Mouse (Mus musculus): ENCODE data around the gene Ppard. TPM values are rescaled to one million over a fixed set of nuclear protein-coding genes. Genes with fewer than 3 reads are reported as not detected.

Gene Ppard
- polyA plus RNA-seq, 1 experiment: 6.6 TPM

- H3K9me3 ChIP-seq (ENCODE audit: control insufficient read depth, low read length): no peaks in the 10 kb centered on the region
- TF ChIP-seq GATA1 (IDR thresholded peaks at IDR 0.05; ENCODE audit: low read length) (no peak), TAL1 (IDR thresholded peaks at IDR 0.05; ENCODE audit: low read length) (no peak)
- H3K27me3 ChIP-seq (ENCODE audit: control insufficient read depth): peaks cover 52% of the 10 kb centered on the region
- no peak overlapping the region for H3K4me3 ChIP-seq (replicated peaks)
- peaks cover 5% of the 10 kb centered on the region; the same call in 1 of the 2 replicates for H3K36me3 ChIP-seq (ENCODE audit: control insufficient read depth)
- H3K4me1 ChIP-seq (ENCODE audit: control insufficient read depth): peaks cover 30% of the 10 kb centered on the region
These were observed 111.6 kb downstream of the Ppard start for GRCm38 (mm10) chr17:28344050-28344607.

- TF ChIP-seq TAL1 (IDR thresholded peaks at IDR 0.05; ENCODE audit: low read length): no peak
- TF ChIP-seq GATA1 (IDR thresholded peaks at IDR 0.05; ENCODE audit: low read length): no peak
- peaks cover 34% of the 10 kb centered on the region for H3K4me1 ChIP-seq (ENCODE audit: control insufficient read depth)
- H3K9me3 ChIP-seq (ENCODE audit: control insufficient read depth, low read length): no peaks in the 10 kb centered on the region
These were observed 112.2 kb downstream of the Ppard start for GRCm38 (mm10) chr17:28344670-28345069.

GRCm38 (mm10) chr17:28345271-28345721 is 112.8 kb downstream of the Ppard start:
- TF ChIP-seq TAL1 (IDR thresholded peaks at IDR 0.05; ENCODE audit: low read length) (no peak), GATA1 (IDR thresholded peaks at IDR 0.05; ENCODE audit: low read length) (no peak)
- Histone ChIP-seq H3K36me3 (ENCODE audit: control insufficient read depth) (no peaks in the 10 kb centered on the region; the same call in 1 of the 2 replicates), H3K9me3 (ENCODE audit: control insufficient read depth, low read length) (no peaks in the 10 kb centered on the region), H3K4me1 (ENCODE audit: control insufficient read depth) (peaks cover 39% of the 10 kb centered on the region), H3K27me3 (ENCODE audit: control insufficient read depth) (peaks cover 63% of the 10 kb centered on the region), H3K4me3 (replicated peaks) (no peak overlapping the region)

More at GRCm38 (mm10) chr17:28344670-28345069, 112.2 kb downstream of the Ppard start:
- peaks cover 3% of the 10 kb centered on the region; the same call in 1 of the 2 replicates for H3K36me3 ChIP-seq (ENCODE audit: control insufficient read depth)
- H3K4me3 ChIP-seq (replicated peaks): no peak overlapping the region
- peaks cover 57% of the 10 kb centered on the region for H3K27me3 ChIP-seq (ENCODE audit: control insufficient read depth)

GRCm38 (mm10) chr17:28345882-28346281 is 113.4 kb downstream of the Ppard start:
- TF ChIP-seq TAL1 (IDR thresholded peaks at IDR 0.05; ENCODE audit: low read length) (no peak), GATA1 (IDR thresholded peaks at IDR 0.05; ENCODE audit: low read length) (no peak)
- H3K4me1 ChIP-seq (ENCODE audit: control insufficient read depth): peaks cover 38% of the 10 kb centered on the region
- no peaks in the 10 kb centered on the region for H3K36me3 ChIP-seq (ENCODE audit: control insufficient read depth)
- H3K4me3 ChIP-seq (replicated peaks): no peak overlapping the region
- no peaks in the 10 kb centered on the region for H3K9me3 ChIP-seq (ENCODE audit: control insufficient read depth, low read length)
- H3K27me3 ChIP-seq (ENCODE audit: control insufficient read depth): peaks cover 68% of the 10 kb centered on the region

- H3K36me3 ChIP-seq (ENCODE audit: control insufficient read depth): no peaks in the 10 kb centered on the region
- no peaks in the 10 kb centered on the region for H3K9me3 ChIP-seq (ENCODE audit: control insufficient read depth, low read length)
- peaks cover 45% of the 10 kb centered on the region for H3K4me1 ChIP-seq (ENCODE audit: control insufficient read depth)
- no peak overlapping the region for H3K4me3 ChIP-seq (replicated peaks)
- peaks cover 80% of the 10 kb centered on the region for H3K27me3 ChIP-seq (ENCODE audit: control insufficient read depth)
- TF ChIP-seq TAL1 (IDR thresholded peaks at IDR 0.05; ENCODE audit: low read length) (no peak), GATA1 (IDR thresholded peaks at IDR 0.05; ENCODE audit: low read length) (no peak)
These were observed 114.8 kb downstream of the Ppard start for GRCm38 (mm10) chr17:28347327-28347726.

- Histone ChIP-seq H3K27me3 (ENCODE audit: control insufficient read depth) (peaks cover 80% of the 10 kb centered on the region), H3K9me3 (ENCODE audit: control insufficient read depth, low read length) (no peaks in the 10 kb centered on the region), H3K4me1 (ENCODE audit: control insufficient read depth) (peaks cover 50% of the 10 kb centered on the region), H3K4me3 (replicated peaks) (no peak overlapping the region), H3K36me3 (ENCODE audit: control insufficient read depth) (no peaks in the 10 kb centered on the region)
- no peak for TF ChIP-seq GATA1 (IDR thresholded peaks at IDR 0.05; ENCODE audit: low read length)
- TF ChIP-seq TAL1 (IDR thresholded peaks at IDR 0.05; ENCODE audit: low read length): no peak
These were observed 115.7 kb downstream of the Ppard start for GRCm38 (mm10) chr17:28348211-28348610.

- Histone ChIP-seq H3K4me3 (replicated peaks) (peak overlapping the region; percentile 61), H3K4me1 (ENCODE audit: control insufficient read depth) (peaks cover 53% of the 10 kb centered on the region), H3K9me3 (ENCODE audit: control insufficient read depth, low read length) (no peaks in the 10 kb centered on the region), H3K27me3 (ENCODE audit: control insufficient read depth) (peaks cover 79% of the 10 kb centered on the region), H3K36me3 (ENCODE audit: control insufficient read depth) (no peaks in the 10 kb centered on the region)
- no peak for TF ChIP-seq GATA1 (IDR thresholded peaks at IDR 0.05; ENCODE audit: low read length)
- no peak for TF ChIP-seq TAL1 (IDR thresholded peaks at IDR 0.05; ENCODE audit: low read length)
These were observed 116.9 kb downstream of the Ppard start for GRCm38 (mm10) chr17:28349264-28349880.

GRCm38 (mm10) chr17:28349901-28350465 is 117.5 kb downstream of the Ppard start:
- H3K27me3 ChIP-seq (ENCODE audit: control insufficient read depth): peaks cover 73% of the 10 kb centered on the region
- H3K36me3 ChIP-seq (ENCODE audit: control insufficient read depth): no peaks in the 10 kb centered on the region
- H3K4me3 ChIP-seq (replicated peaks): peak overlapping the region; percentile 61
- peaks cover 49% of the 10 kb centered on the region for H3K4me1 ChIP-seq (ENCODE audit: control insufficient read depth)
- H3K9me3 ChIP-seq (ENCODE audit: control insufficient read depth, low read length): no peaks in the 10 kb centered on the region
- TF ChIP-seq GATA1 (IDR thresholded peaks at IDR 0.05; ENCODE audit: low read length): no peak
- TF ChIP-seq TAL1 (IDR thresholded peaks at IDR 0.05; ENCODE audit: low read length): no peak

Measured in erythroblast, embryonic 14.5 days (primary cell).